Comparison of ENCODE assay signal across 8 mouse cellular contexts in the genomic region with DNA sequence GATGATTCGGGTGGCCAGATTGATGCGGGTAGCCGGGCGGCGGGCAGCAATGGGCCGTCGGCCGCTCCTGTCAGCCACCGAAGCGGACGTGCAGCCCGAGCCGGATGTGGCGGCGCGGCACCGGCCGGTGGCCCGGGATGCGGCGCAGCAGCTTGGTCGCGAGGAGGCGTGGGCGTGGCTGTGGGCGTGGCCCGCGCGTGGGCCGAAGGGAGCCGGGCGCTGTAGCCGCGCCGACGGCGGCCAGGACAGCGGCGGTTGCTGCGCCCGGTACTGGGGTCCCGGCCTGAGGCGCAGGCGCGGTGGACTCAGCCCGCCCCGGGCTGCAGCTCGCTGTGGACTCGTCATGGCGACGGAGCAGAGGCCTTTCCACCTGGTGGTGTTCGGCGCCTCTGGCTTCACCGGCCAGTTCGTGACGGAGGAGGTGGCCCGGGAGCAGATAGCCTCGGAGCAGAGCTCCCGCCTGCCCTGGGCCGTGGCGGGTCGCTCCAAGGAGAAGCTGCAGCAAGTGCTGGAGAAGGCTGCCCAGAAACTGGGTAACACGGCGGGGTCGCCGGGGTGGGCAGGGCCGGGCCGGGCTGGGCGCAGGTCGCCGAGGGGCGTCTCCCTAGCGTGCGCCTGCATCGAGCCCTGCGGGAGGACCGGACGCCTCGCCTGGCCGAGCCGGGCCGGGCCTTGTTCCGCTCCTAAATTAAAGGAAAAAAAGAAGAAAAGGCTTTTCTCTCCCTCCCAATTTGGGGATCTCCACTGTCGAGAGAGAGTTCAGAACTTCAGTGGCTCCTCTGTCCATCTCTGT. TPM values are rescaled to one million over a fixed set of nuclear protein-coding genes. Genes with fewer than 3 reads are reported as not detected.
DNase-seq lines count a peak whose midpoint lies in the region; ATAC-seq and TF ChIP-seq lines count a peak whose summit lies in the region.

A gene (plus strand): TSS at position 198 of the 793 bp plus-strand sequence.

- peaks cover 10% of the 10 kb centered on the region for H3K4me1 ChIP-seq in hindbrain, embryonic 16.5 days (ENCODE audit: control insufficient read depth, insufficient read depth, low read depth, low read length)

- H3K36me3 ChIP-seq in hindbrain, embryonic 16.5 days (ENCODE audit: control insufficient read depth, insufficient read depth, low read length), result peaks cover 8% of the 10 kb centered on the region; the same call in 1 of the 2 replicates

- peak within 1 kb of the TSS; percentile 83 for H3K9ac ChIP-seq in hindbrain, embryonic 16.5 days (ENCODE audit: low read depth, low read length)

- WGBS in hindbrain, embryonic 16.5 days, result under 1% methylated on average over 58 of the region's 84 CpGs

- DNase-seq in WW6 (ENCODE audit: low read depth, low spot score), result peak; percentile 31
- DNase-seq in cerebellum, postnatal 4 days (ENCODE audit: low spot score in 2 of 2), result peak; percentile 60 to 86
- DNase-seq in gastrocnemius, adult 2 months, result peak; percentile 95
- peak; percentile 55 for DNase-seq in left cerebral cortex, adult 11 months (ENCODE audit: low spot score)
- DNase-seq in lung, postnatal 36 days, result peak; percentile 90
- DNase-seq in retina, embryonic 14.5 days (ENCODE audit: low spot score), result peak; percentile 89
- DNase-seq in thymus, postnatal 4 days, result peak; percentile 83

- intact Hi-C loops in gastrocnemius, adult 2 months (cut with DNase I), result loop anchor here (10.0 kb wide), 1 partner anchor 57 kb away; no protein-coding TSS in a partner anchor

- peak within 1 kb of the TSS; percentile 74 for H3K4me2 ChIP-seq in hindbrain, embryonic 16.5 days (ENCODE audit: low read length)

- H3K4me3 ChIP-seq in gastrocnemius, adult 2 months, result peak within 1 kb of the TSS; percentile 96
- H3K4me3 ChIP-seq in hindbrain, embryonic 16.5 days (ENCODE audit: low read length), result peak within 1 kb of the TSS; percentile 84

- peak within 1 kb of the TSS; percentile 93 for H3K27ac ChIP-seq in gastrocnemius, adult 2 months
- peak within 1 kb of the TSS; percentile 84 for H3K27ac ChIP-seq in hindbrain, embryonic 16.5 days (ENCODE audit: low read depth, low read length)

- no peak for TF ChIP-seq CTCF in gastrocnemius, adult 2 months (IDR thresholded peaks at IDR 0.05)

- no peaks in the 10 kb centered on the region for H3K27me3 ChIP-seq in hindbrain, embryonic 16.5 days (replicated peaks; ENCODE audit: control insufficient read depth, insufficient read depth, low read length)

- ATAC-seq in hindbrain, embryonic 16.5 days, result peak; percentile 98

- H3K9me3 ChIP-seq in hindbrain, embryonic 16.5 days (ENCODE audit: control insufficient read depth, low read length), result no peaks in the 10 kb centered on the region

RNA-seq across cellular contexts. Expression of the gene that starts here (rescaled TPM):
- total RNA-seq in gastrocnemius, adult 2 months (2021), result 10 to 100 TPM; 31.8 to 38.3 TPM
- 177 and 191 TPM in 2 replicates for polyA plus RNA-seq in hindbrain, embryonic 16.5 days (2015; fragmentation: Nextera tagmentation; extraction: Ambion mirVana)

Comparison
In these comparisons a context has a peak if more than half of its experiments do, and no peak if none do; other contexts are left out.
1. Peak in every context shown above with its lines: DNase-seq, ATAC-seq, H3K4me3 ChIP-seq and H3K27ac ChIP-seq.
2. DNase-seq: peak in every context shown above with its lines; median percentile 95 in gastrocnemius, adult 2 months; 90 in lung, postnatal 36 days; 89 in retina, embryonic 14.5 days; 83 in thymus, postnatal 4 days; 73 in cerebellum, postnatal 4 days; 55 in left cerebral cortex, adult 11 months; 31 in WW6.